Mouse (Mus musculus): ENCODE data around the gene Cenpe. TPM values are rescaled to one million over a fixed set of nuclear protein-coding genes. Genes with fewer than 3 reads are reported as not detected.

Cenpe gene
- polyA plus RNA-seq, 1 experiment from 2014 or later = 4.1 TPM

GRCm38 (mm10) chr3:135232462-135232861 is 20.1 kb downstream of the Cenpe start:
- no peak overlapping the region for H3K27ac ChIP-seq
- H3K4me1 ChIP-seq (replicated peaks; ENCODE audit: control insufficient read depth, insufficient read depth, low read length) = no peaks in the 10 kb centered on the region
- no peak overlapping the region for H3K9ac ChIP-seq
- H3K4me2 ChIP-seq (replicated peaks) = no peak overlapping the region
- H3K4me3 ChIP-seq (replicated peaks; ENCODE audit: low read length) = no peak overlapping the region
- no peaks in the 10 kb centered on the region for H3K9me3 ChIP-seq (ENCODE audit: control insufficient read depth, low read length)
- peaks cover 37% of the 10 kb centered on the region for H3K36me3 ChIP-seq (replicated peaks; ENCODE audit: control insufficient read depth, insufficient read depth)
- DNase-seq (ENCODE audit: low spot score) (no peak), ATAC-seq (ENCODE audit: low FRiP score) (no peak)
- WGBS = 92% methylated on average over 3 of the region's 3 CpGs
- H3K27me3 ChIP-seq (ENCODE audit: control insufficient read depth, insufficient read depth, low read length) = no peaks in the 10 kb centered on the region

- H3K9me3 ChIP-seq (ENCODE audit: control insufficient read depth, low read length) = no peaks in the 10 kb centered on the region
- DNase-seq (ENCODE audit: low spot score) (no peak), ATAC-seq (ENCODE audit: low FRiP score) (no peak)
- no peaks in the 10 kb centered on the region for H3K27me3 ChIP-seq (ENCODE audit: control insufficient read depth, insufficient read depth, low read length)
- H3K4me2 ChIP-seq (replicated peaks) = no peak overlapping the region
- no peak overlapping the region for H3K4me3 ChIP-seq (replicated peaks; ENCODE audit: low read length)
- no peak overlapping the region for H3K27ac ChIP-seq
- H3K4me1 ChIP-seq (replicated peaks; ENCODE audit: control insufficient read depth, insufficient read depth, low read length) = no peaks in the 10 kb centered on the region
- H3K36me3 ChIP-seq (replicated peaks; ENCODE audit: control insufficient read depth, insufficient read depth) = peaks cover 33% of the 10 kb centered on the region
- no peak overlapping the region for H3K9ac ChIP-seq
Observed at GRCm38 (mm10) chr3:135245733-135246132, 33.4 kb downstream of the Cenpe start.

GRCm38 (mm10) chr3:135246828-135247227 is 34.5 kb downstream of the Cenpe start:
- no peaks in the 10 kb centered on the region for H3K9me3 ChIP-seq (ENCODE audit: control insufficient read depth, low read length)
- no peak overlapping the region for H3K4me2 ChIP-seq (replicated peaks)
- no peak overlapping the region for H3K27ac ChIP-seq
- ATAC-seq (ENCODE audit: low FRiP score) (no peak), DNase-seq (ENCODE audit: low spot score) (no peak)
- H3K27me3 ChIP-seq (ENCODE audit: control insufficient read depth, insufficient read depth, low read length) = no peaks in the 10 kb centered on the region
- no peaks in the 10 kb centered on the region for H3K4me1 ChIP-seq (replicated peaks; ENCODE audit: control insufficient read depth, insufficient read depth, low read length)
- H3K9ac ChIP-seq = no peak overlapping the region
- 93% methylated on average over 6 of the region's 6 CpGs for WGBS
- H3K4me3 ChIP-seq (replicated peaks; ENCODE audit: low read length) = no peak overlapping the region
- H3K36me3 ChIP-seq (replicated peaks; ENCODE audit: control insufficient read depth, insufficient read depth) = peaks cover 33% of the 10 kb centered on the region

- ATAC-seq (ENCODE audit: low FRiP score) (peak; percentile 78; the same call in 1 of the 2 replicates), DNase-seq (ENCODE audit: low spot score) (no peak)
- Histone ChIP-seq H3K27ac (no peak overlapping the region), H3K36me3 (replicated peaks; ENCODE audit: control insufficient read depth, insufficient read depth) (peaks cover 24% of the 10 kb centered on the region; the same call in 1 of the 2 replicates), H3K4me3 (replicated peaks; ENCODE audit: low read length) (no peak overlapping the region), H3K4me2 (replicated peaks) (no peak overlapping the region), H3K27me3 (ENCODE audit: control insufficient read depth, insufficient read depth, low read length) (no peaks in the 10 kb centered on the region), H3K4me1 (replicated peaks; ENCODE audit: control insufficient read depth, insufficient read depth, low read length) (no peaks in the 10 kb centered on the region), H3K9ac (no peak overlapping the region), H3K9me3 (ENCODE audit: control insufficient read depth, low read length) (no peaks in the 10 kb centered on the region)
- 82% methylated on average over 6 of the region's 6 CpGs for WGBS
Observed at GRCm38 (mm10) chr3:135249104-135249503, 36.8 kb downstream of the Cenpe start.

- ATAC-seq (ENCODE audit: low FRiP score) (no peak), DNase-seq (ENCODE audit: low spot score) (no peak)
- Histone ChIP-seq H3K4me1 (replicated peaks; ENCODE audit: control insufficient read depth, insufficient read depth, low read length) (no peaks in the 10 kb centered on the region), H3K36me3 (replicated peaks; ENCODE audit: control insufficient read depth, insufficient read depth) (peaks cover 24% of the 10 kb centered on the region; the same call in 1 of the 2 replicates), H3K27ac (no peak overlapping the region), H3K9ac (no peak overlapping the region), H3K9me3 (ENCODE audit: control insufficient read depth, low read length) (no peaks in the 10 kb centered on the region), H3K4me3 (replicated peaks; ENCODE audit: low read length) (no peak overlapping the region), H3K27me3 (ENCODE audit: control insufficient read depth, insufficient read depth, low read length) (no peaks in the 10 kb centered on the region), H3K4me2 (replicated peaks) (no peak overlapping the region)
- WGBS = 92% methylated on average over 6 of the region's 6 CpGs
Observed at GRCm38 (mm10) chr3:135251825-135252224, 39.5 kb downstream of the Cenpe start.

- ATAC-seq (ENCODE audit: low FRiP score) = no peak
- no peaks in the 10 kb centered on the region for H3K9me3 ChIP-seq (ENCODE audit: control insufficient read depth, low read length)
Observed at GRCm38 (mm10) chr3:135254784-135255183, 42.4 kb downstream of the Cenpe start.

GRCm38 (mm10) chr3:135258919-135259318 is 46.6 kb downstream of the Cenpe start:
- Histone ChIP-seq H3K27ac (no peak overlapping the region), H3K27me3 (ENCODE audit: control insufficient read depth, insufficient read depth, low read length) (no peaks in the 10 kb centered on the region), H3K4me2 (replicated peaks) (no peak overlapping the region), H3K4me1 (replicated peaks; ENCODE audit: control insufficient read depth, insufficient read depth, low read length) (no peaks in the 10 kb centered on the region), H3K9me3 (ENCODE audit: control insufficient read depth, low read length) (no peaks in the 10 kb centered on the region), H3K4me3 (replicated peaks; ENCODE audit: low read length) (no peak overlapping the region), H3K36me3 (replicated peaks; ENCODE audit: control insufficient read depth, insufficient read depth) (no peaks in the 10 kb centered on the region; the same call in 1 of the 2 replicates), H3K9ac (no peak overlapping the region)
- ATAC-seq (ENCODE audit: low FRiP score) = no peak
- WGBS = 85% methylated on average over 10 of the region's 10 CpGs
- DNase-seq (ENCODE audit: low spot score) = no peak

More at GRCm38 (mm10) chr3:135254784-135255183, 42.4 kb downstream of the Cenpe start:
- no peak overlapping the region for H3K4me2 ChIP-seq (replicated peaks)
- no peaks in the 10 kb centered on the region for H3K27me3 ChIP-seq (ENCODE audit: control insufficient read depth, insufficient read depth, low read length)
- H3K36me3 ChIP-seq (replicated peaks; ENCODE audit: control insufficient read depth, insufficient read depth) = peaks cover 6% of the 10 kb centered on the region; the same call in 1 of the 2 replicates
- DNase-seq (ENCODE audit: low spot score) = no peak
- no peak overlapping the region for H3K9ac ChIP-seq
- H3K4me1 ChIP-seq (replicated peaks; ENCODE audit: control insufficient read depth, insufficient read depth, low read length) = no peaks in the 10 kb centered on the region
- H3K4me3 ChIP-seq (replicated peaks; ENCODE audit: low read length) = no peak overlapping the region
- H3K27ac ChIP-seq = no peak overlapping the region

GRCm38 (mm10) chr3:135260233-135260632 is 47.9 kb downstream of the Cenpe start:
- Histone ChIP-seq H3K9ac (no peak overlapping the region), H3K27ac (no peak overlapping the region), H3K27me3 (ENCODE audit: control insufficient read depth, insufficient read depth, low read length) (no peaks in the 10 kb centered on the region), H3K36me3 (replicated peaks; ENCODE audit: control insufficient read depth, insufficient read depth) (no peaks in the 10 kb centered on the region; the same call in 1 of the 2 replicates), H3K9me3 (ENCODE audit: control insufficient read depth, low read length) (no peaks in the 10 kb centered on the region), H3K4me1 (replicated peaks; ENCODE audit: control insufficient read depth, insufficient read depth, low read length) (no peaks in the 10 kb centered on the region), H3K4me3 (replicated peaks; ENCODE audit: low read length) (no peak overlapping the region), H3K4me2 (replicated peaks) (no peak overlapping the region)
- no peak for DNase-seq (ENCODE audit: low spot score)
- WGBS = 84% methylated on average over 7 of the region's 7 CpGs
- ATAC-seq (ENCODE audit: low FRiP score) = no peak

- Histone ChIP-seq H3K27ac (no peak overlapping the region), H3K36me3 (replicated peaks; ENCODE audit: control insufficient read depth, insufficient read depth) (0 out of 2 replicates have a peak, but pooled peaks cover 4% of the 10 kb centered on the region), H3K4me1 (replicated peaks; ENCODE audit: control insufficient read depth, insufficient read depth, low read length) (no peaks in the 10 kb centered on the region), H3K4me2 (replicated peaks) (no peak overlapping the region), H3K9me3 (ENCODE audit: control insufficient read depth, low read length) (no peaks in the 10 kb centered on the region), H3K4me3 (replicated peaks; ENCODE audit: low read length) (no peak overlapping the region), H3K9ac (no peak overlapping the region), H3K27me3 (ENCODE audit: control insufficient read depth, insufficient read depth, low read length) (no peaks in the 10 kb centered on the region)
- no peak for ATAC-seq (ENCODE audit: low FRiP score)
- WGBS = 89% methylated on average over 5 of the region's 5 CpGs
- DNase-seq (ENCODE audit: low spot score) = no peak
Observed at GRCm38 (mm10) chr3:135268616-135269015, 56.3 kb downstream of the Cenpe start.

DNA sequence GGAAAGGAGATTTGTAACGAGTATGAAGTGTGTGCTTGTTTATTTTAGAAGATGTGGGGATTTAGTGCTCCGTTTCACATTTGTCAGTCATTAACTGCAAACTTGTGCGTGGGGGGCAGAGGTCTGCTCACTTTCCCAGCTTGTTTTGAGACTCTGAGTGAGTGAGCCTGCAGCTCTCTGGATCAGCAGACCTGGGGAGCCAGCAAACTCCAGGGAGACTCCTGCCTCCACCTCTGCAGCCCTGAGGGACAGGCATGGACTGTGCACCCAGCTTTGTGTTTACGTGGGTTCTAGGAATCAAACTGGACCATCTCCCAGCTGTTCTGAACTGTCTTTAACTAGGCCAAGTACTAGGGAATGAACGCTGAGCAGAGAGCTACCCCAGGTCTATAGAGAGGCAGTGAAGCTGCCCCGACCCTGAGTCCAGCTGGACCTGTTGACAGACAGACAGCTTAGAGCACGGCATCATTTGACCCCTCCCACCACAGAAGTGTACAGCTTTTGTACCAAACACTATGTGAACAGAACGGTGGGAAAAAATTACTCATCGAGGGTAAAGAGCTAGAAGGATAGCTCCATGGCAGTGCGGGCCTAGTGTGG is 57.2 kb downstream of the Cenpe start:
- WGBS = 95% methylated on average over 10 of the region's 10 CpGs
- DNase-seq (ENCODE audit: low spot score) (no peak), ATAC-seq (ENCODE audit: low FRiP score) (no peak)
- H3K36me3 ChIP-seq (replicated peaks; ENCODE audit: control insufficient read depth, insufficient read depth) = 0 out of 2 replicates have a peak, but pooled peaks cover 4% of the 10 kb centered on the region
- no peak overlapping the region for H3K27ac ChIP-seq
- H3K4me1 ChIP-seq (replicated peaks; ENCODE audit: control insufficient read depth, insufficient read depth, low read length) = no peaks in the 10 kb centered on the region
- H3K9ac ChIP-seq = no peak overlapping the region
- no peaks in the 10 kb centered on the region for H3K27me3 ChIP-seq (ENCODE audit: control insufficient read depth, insufficient read depth, low read length)
- no peaks in the 10 kb centered on the region for H3K9me3 ChIP-seq (ENCODE audit: control insufficient read depth, low read length)
- H3K4me3 ChIP-seq (replicated peaks; ENCODE audit: low read length) = no peak overlapping the region
- H3K4me2 ChIP-seq (replicated peaks) = no peak overlapping the region

All from hindbrain, embryonic 14.5 days (tissue).